Mouse (Mus musculus) layer of hippocampus, adult 9-11 months (tissue): Measurements from ENCODE around the gene C1qtnf2.

Source experiments
- DNase-seq: peaks from one replicate; pipeline ENCODE4 v3.0.0; 2022

The C1qtnf2 gene

GRCm38 (mm10) chr11:43483122-43483792 is 9.2 kb downstream of the C1qtnf2 start:
- DNase-seq = no peak

GRCm38 (mm10) chr11:43484057-43484456 is 10.0 kb downstream of the C1qtnf2 start:
- DNase-seq = no peak

- DNase-seq = no peak
Measured at GRCm38 (mm10) chr11:43484652-43485051, 10.6 kb downstream of the C1qtnf2 start.

GRCm38 (mm10) chr11:43485855-43486254 is 11.8 kb downstream of the C1qtnf2 start:
- DNase-seq = no peak

GRCm38 (mm10) chr11:43492663-43493062 is 18.6 kb downstream of the C1qtnf2 start:
- peak; percentile 38 for DNase-seq

GRCm38 (mm10) chr11:43493815-43494409 is 19.8 kb downstream of the C1qtnf2 start:
- DNase-seq = peak; percentile 44

- DNase-seq = no peak
Measured at GRCm38 (mm10) chr11:43495037-43495436, 21.0 kb downstream of the C1qtnf2 start.

- no peak for DNase-seq
Measured at GRCm38 (mm10) chr11:43495532-43495931, 21.5 kb downstream of the C1qtnf2 start.

- DNase-seq = peak; percentile 63
Measured at GRCm38 (mm10) chr11:43501256-43501655, 27.2 kb downstream of the C1qtnf2 start.

GRCm38 (mm10) chr11:43505188-43505587 is 31.1 kb downstream of the C1qtnf2 start:
- DNase-seq = no peak

GRCm38 (mm10) chr11:43507976-43508375 is 33.9 kb downstream of the C1qtnf2 start:
- peak; percentile 61 for DNase-seq

- no peak for DNase-seq
Measured at GRCm38 (mm10) chr11:43509878-43510277, 35.8 kb downstream of the C1qtnf2 start.

GRCm38 (mm10) chr11:43512661-43513190 is 38.6 kb downstream of the C1qtnf2 start:
- no peak for DNase-seq

GRCm38 (mm10) chr11:43516344-43517021 is 42.4 kb downstream of the C1qtnf2 start:
- DNase-seq = no peak

- DNase-seq = no peak
Measured at GRCm38 (mm10) chr11:43517641-43518040, 43.6 kb downstream of the C1qtnf2 start.

- DNase-seq = no peak
Measured at GRCm38 (mm10) chr11:43518086-43518485, 44.0 kb downstream of the C1qtnf2 start.

GRCm38 (mm10) chr11:43518821-43519220 is 44.7 kb downstream of the C1qtnf2 start:
- DNase-seq = no peak

GRCm38 (mm10) chr11:43520521-43520920 is 46.4 kb downstream of the C1qtnf2 start:
- DNase-seq = no peak

- peak; percentile 49 for DNase-seq
Measured at GRCm38 (mm10) chr11:43528078-43528682, 54.1 kb downstream of the C1qtnf2 start.

GRCm38 (mm10) chr11:43528683-43529499 is 54.8 kb downstream of the C1qtnf2 start, which contains the start of gene Ccnjl:
TSS of gene Ccnjl (plus strand) at chr11:43528784.
- no peak for DNase-seq

GRCm38 (mm10) chr11:43530043-43530442 is 56.0 kb downstream of the C1qtnf2 start:
- no peak for DNase-seq

- DNase-seq = no peak
Measured at GRCm38 (mm10) chr11:43531619-43532018, 57.5 kb downstream of the C1qtnf2 start.
